Mouse (Mus musculus) kidney, embryonic 14.5 days (tissue): ENCODE results near the gene Aqp2. TPM values are rescaled to one million over a fixed set of nuclear protein-coding genes. Genes with fewer than 3 reads are reported as not detected.

ENCODE experiments used
- ATAC-seq: fragments of 200-750 bp; cut with Nextera tagmentation; 2 replicates; pipeline ENCODE4 v1.8.0; 2017; ENCODE audit warnings: moderate number of reproducible peaks, mild to moderate bottlenecking, moderate TSS enrichment, moderate library complexity; ENCODE audit not compliant: low FRiP score, low TSS enrichment
- H3K27ac ChIP-seq: fragments of 300-500 bp; sonication (generic); 2 replicates; pipeline ENCODE4 v1.5.1; 2014; ENCODE audit warnings: low read depth, mild to moderate bottlenecking, low read length, moderate library complexity, mixed read lengths
- H3K27me3 ChIP-seq: fragments of 300-500 bp; sonication (generic); 2 replicates; pipeline ENCODE4 v1.6.1; 2014; ENCODE audit warnings: mild to moderate bottlenecking, low read length; ENCODE audit not compliant: control insufficient read depth, insufficient read depth
- H3K36me3 ChIP-seq: fragments of 300-500 bp; sonication (generic); 2 replicates; pipeline ENCODE4 v1.6.1; 2014; ENCODE audit warnings: low read length, mixed read lengths; ENCODE audit not compliant: control insufficient read depth, insufficient read depth
- H3K4me1 ChIP-seq: fragments of 300-500 bp; sonication (generic); 2 replicates; pipeline ENCODE4 v1.6.1; 2014; ENCODE audit warnings: low read length, mixed read lengths; ENCODE audit not compliant: control insufficient read depth, insufficient read depth
- H3K4me2 ChIP-seq: fragments of 300-500 bp; sonication (generic); replicated peaks from 2 replicates; pipeline ENCODE4 v1.6.1; 2014; ENCODE audit warnings: low read depth, mild to moderate bottlenecking, low read length
- H3K4me3 ChIP-seq: fragments of 300-500 bp; sonication (generic); 2 replicates; pipeline ENCODE4 v1.5.1; 2014; ENCODE audit warnings: mild to moderate bottlenecking, low read length
- H3K9ac ChIP-seq: fragments of 300-500 bp; sonication (generic); 2 replicates; pipeline ENCODE4 v1.6.1; 2014; ENCODE audit warnings: low read depth, mild to moderate bottlenecking, low read length, moderate library complexity
- H3K9me3 ChIP-seq: fragments of 300-500 bp; sonication (generic); 2 replicates; pipeline ENCODE4 v1.6.1; 2016; ENCODE audit warnings: low read length; ENCODE audit not compliant: control insufficient read depth
- WGBS: fragments of 180-500 bp; shearing (Covaris S2); extraction: QIAGEN DNeasy Blood & Tissue Kit; methylation state at CpG from one replicate; pipeline ENCODE4 v1.1.7; 2014; 5-methylcytosine and 5-hydroxymethylcytosine counted together
- polyA plus RNA-seq: library from polyadenylated mRNA; unstranded; fragments of >200 nt; fragmentation: Nextera tagmentation; extraction: Ambion mirVana; gene quantifications from 2 replicates; pipeline ENCODE4 v1.2.1, GENCODE M21; 2014

The Aqp2 gene
- polyA plus RNA-seq, 1 experiment from 2014 or later: 5.4 TPM

DNA sequence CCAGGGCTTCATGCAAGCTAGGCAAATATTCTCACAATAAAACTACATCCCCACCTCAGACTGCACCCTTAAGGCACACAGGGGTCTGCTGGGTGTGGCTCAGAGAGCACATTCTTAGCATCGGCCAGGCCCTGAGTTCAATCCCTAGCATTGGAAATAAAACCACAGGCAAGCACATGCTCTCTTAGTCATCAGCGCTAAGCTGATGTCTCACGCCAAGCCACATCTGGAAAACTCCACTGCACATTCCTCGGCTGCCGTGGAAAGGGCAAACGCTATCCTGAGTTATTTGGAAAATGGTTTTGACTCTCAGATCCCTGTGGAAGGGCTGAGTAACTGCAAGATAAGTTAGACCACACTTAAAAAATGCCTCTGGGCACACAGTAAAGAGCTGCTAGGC, 25.1 kb upstream of the Aqp2 start:
- no peak overlapping the region for H3K27ac ChIP-seq
- WGBS: 74% methylated on average over 6 of the region's 6 CpGs
- no peaks in the 10 kb centered on the region for H3K4me1 ChIP-seq
- H3K9me3 ChIP-seq: no peaks in the 10 kb centered on the region
- no peak overlapping the region for H3K9ac ChIP-seq
- no peaks in the 10 kb centered on the region for H3K27me3 ChIP-seq
- no peak for ATAC-seq
- no peak overlapping the region for H3K4me2 ChIP-seq
- no peaks in the 10 kb centered on the region for H3K36me3 ChIP-seq
- H3K4me3 ChIP-seq: no peak overlapping the region

DNA sequence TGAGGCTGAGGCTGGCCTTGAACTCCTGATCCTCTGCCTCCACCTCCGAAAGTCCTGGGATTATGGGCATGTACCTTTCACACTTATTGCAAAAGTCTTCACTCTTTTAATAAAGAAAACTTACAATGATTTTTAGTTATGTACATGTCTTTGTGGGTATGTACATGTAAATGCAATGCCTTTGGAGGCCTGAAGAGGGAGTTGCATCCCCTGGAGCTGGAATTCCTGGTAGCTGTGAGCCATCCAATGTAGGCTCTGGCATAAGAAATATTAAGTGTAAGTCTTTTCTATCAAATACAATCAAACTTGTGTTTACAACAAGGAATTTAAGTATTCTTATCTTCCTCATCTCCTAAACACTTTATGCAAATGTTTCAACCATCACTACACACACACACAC, 19.9 kb upstream of the Aqp2 start:
- Histone ChIP-seq H3K9me3 (no peaks in the 10 kb centered on the region), H3K27ac (no peak overlapping the region), H3K36me3 (no peaks in the 10 kb centered on the region), H3K4me2 (no peak overlapping the region), H3K4me3 (no peak overlapping the region), H3K9ac (no peak overlapping the region), H3K27me3 (no peaks in the 10 kb centered on the region), H3K4me1 (no peaks in the 10 kb centered on the region)
- ATAC-seq: no peak
- WGBS: 88% methylated on average over 1 of the region's 1 CpGs

DNA sequence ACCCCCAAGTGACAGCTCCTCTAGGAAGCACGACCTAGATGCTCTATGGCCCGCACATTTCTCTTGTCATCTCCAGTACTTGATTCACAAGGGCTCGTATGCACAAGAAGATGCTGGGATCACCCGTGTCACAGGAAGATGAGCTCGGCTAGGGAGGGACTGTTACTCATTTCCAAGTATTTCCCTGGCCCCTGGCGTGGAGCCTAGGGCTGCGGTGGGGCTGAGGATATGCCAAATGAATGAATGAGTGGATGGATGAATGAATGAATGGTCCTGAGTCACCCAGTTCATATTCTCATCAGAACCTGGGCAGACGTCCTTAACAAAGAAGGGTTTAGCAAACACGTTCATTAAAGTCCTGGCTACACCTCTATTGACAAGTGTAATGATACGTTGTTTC, 18.6 kb upstream of the Aqp2 start:
- ATAC-seq: no peak

DNA sequence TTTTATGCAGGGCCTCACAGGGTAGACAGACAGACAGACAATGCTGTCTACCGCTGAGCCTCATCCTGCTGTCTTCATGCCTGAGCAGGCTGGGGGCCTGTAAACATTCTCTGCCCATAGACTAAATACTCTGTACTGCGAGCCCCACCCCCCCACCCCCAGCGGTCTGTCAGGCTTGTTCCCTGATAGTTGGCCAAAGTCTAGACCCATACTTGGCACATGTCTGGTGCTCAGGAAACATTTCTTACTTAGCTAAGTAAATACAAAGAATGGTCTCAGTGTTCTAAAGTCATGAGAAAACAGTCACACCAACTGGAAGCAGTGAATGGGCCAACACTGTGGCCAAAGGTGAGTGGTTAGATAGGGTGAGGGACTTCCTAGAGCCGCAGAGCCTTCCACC, 11.5 kb upstream of the Aqp2 start:
- Histone ChIP-seq H3K4me3 (no peak overlapping the region), H3K36me3 (no peaks in the 10 kb centered on the region), H3K9me3 (no peaks in the 10 kb centered on the region), H3K27me3 (no peaks in the 10 kb centered on the region), H3K4me2 (no peak overlapping the region), H3K4me1 (no peaks in the 10 kb centered on the region), H3K9ac (no peak overlapping the region), H3K27ac (no peak overlapping the region)
- 81% methylated on average over 4 of the region's 4 CpGs for WGBS
- no peak for ATAC-seq

More for the DNA sequence above, 18.6 kb upstream of the Aqp2 start:
- H3K9me3 ChIP-seq: no peaks in the 10 kb centered on the region
- H3K4me3 ChIP-seq: no peak overlapping the region
- 80% methylated on average over 10 of the region's 10 CpGs for WGBS
- no peaks in the 10 kb centered on the region for H3K4me1 ChIP-seq
- no peak overlapping the region for H3K9ac ChIP-seq
- H3K36me3 ChIP-seq: no peaks in the 10 kb centered on the region
- no peak overlapping the region for H3K4me2 ChIP-seq
- H3K27ac ChIP-seq: no peak overlapping the region
- H3K27me3 ChIP-seq: no peaks in the 10 kb centered on the region

DNA sequence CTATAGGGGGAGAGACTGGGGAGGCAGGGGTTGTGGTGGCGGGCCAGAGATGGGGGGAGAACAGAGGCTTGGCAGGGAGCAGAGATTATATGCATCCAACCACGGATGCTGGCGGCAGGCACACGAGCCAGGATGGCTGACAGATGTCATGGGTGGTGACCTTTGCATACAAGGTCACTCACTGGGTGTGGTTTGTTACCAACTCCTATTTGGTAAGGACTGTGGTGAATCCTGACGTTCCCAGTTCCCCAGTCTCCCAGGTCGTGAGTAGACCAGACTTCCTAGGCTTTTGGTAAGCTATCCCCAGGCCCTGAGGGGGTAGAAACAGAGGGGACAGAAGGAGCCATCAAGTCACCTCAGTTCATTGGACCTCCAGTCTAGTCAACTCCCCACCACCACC, 10.2 kb upstream of the Aqp2 start:
- Histone ChIP-seq H3K36me3 (no peaks in the 10 kb centered on the region), H3K27ac (no peak overlapping the region), H3K9ac (no peak overlapping the region), H3K27me3 (no peaks in the 10 kb centered on the region), H3K4me2 (no peak overlapping the region), H3K9me3 (no peaks in the 10 kb centered on the region), H3K4me3 (no peak overlapping the region), H3K4me1 (no peaks in the 10 kb centered on the region)
- WGBS: 57% methylated on average over 6 of the region's 6 CpGs
- ATAC-seq: no peak

DNA sequence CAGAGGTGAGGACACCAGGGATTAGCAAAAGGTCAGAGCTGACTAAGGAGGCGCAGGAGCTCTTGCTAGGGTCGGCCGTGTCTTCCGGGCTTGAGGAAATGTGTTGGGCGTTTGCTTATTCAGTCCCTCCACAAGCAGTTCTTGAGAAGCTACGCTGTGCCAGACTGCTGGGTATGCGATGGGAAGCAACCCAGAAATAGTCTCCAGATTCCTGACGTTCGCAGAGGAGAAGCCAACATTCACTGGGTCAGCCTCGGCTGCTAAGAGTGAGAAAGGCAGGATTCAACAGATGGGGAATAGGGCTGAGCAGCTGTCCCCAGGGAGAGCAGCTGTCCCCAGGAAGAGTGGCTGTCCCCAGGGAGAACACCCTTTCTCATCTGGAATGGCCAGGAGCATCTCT, 9.7 kb upstream of the Aqp2 start:
- ATAC-seq: no peak
- Histone ChIP-seq H3K9me3 (no peaks in the 10 kb centered on the region), H3K4me2 (no peak overlapping the region), H3K4me3 (no peak overlapping the region), H3K36me3 (no peaks in the 10 kb centered on the region), H3K4me1 (no peaks in the 10 kb centered on the region), H3K27me3 (no peaks in the 10 kb centered on the region), H3K9ac (no peak overlapping the region), H3K27ac (no peak overlapping the region)
- 82% methylated on average over 10 of the region's 10 CpGs for WGBS

DNA sequence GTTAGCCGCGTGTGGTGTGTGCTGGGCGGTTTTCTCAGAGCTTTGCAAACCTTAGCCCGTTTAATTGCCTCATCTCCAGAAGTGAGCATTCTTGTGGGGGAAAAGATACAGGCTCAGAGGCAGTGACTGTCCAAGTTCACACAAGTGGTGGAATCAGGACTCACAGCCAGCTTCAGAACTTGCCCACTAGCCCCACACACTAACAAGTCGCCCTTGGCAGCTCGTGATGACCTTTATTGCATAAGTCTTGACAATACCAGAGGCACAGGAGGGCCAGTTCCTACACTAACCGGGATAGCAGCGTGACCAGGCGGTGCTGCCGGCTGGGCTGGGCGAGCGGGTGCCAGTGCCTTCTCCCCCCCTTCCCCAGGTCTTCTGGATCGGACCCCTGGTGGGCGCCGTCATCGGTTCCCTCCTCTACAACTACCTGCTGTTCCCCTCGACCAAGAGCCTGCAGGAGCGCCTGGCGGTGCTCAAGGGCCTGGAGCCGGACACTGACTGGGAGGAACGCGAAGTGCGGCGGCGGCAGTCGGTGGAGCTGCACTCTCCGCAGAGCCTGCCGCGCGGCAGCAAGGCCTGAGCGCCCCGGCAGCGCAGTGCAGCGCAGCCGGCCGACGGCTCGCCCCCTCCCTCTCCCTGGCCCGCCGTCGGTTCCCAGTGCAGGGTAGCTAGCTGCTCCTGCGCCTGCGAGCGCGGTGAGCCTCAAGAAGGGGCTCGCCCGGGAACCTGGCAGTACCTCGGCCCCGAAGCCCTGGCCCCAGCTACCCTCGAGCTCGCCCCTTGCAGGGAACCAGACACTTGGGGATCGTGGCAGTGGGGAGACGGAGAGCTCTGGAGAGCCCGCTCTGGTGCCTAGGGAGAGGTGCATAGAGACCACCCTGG, 4.8 kb downstream of the Aqp2 start:
- peaks cover 73% of the 10 kb centered on the region for H3K27me3 ChIP-seq
- 3% methylated on average over 52 of the region's 54 CpGs for WGBS

DNA sequence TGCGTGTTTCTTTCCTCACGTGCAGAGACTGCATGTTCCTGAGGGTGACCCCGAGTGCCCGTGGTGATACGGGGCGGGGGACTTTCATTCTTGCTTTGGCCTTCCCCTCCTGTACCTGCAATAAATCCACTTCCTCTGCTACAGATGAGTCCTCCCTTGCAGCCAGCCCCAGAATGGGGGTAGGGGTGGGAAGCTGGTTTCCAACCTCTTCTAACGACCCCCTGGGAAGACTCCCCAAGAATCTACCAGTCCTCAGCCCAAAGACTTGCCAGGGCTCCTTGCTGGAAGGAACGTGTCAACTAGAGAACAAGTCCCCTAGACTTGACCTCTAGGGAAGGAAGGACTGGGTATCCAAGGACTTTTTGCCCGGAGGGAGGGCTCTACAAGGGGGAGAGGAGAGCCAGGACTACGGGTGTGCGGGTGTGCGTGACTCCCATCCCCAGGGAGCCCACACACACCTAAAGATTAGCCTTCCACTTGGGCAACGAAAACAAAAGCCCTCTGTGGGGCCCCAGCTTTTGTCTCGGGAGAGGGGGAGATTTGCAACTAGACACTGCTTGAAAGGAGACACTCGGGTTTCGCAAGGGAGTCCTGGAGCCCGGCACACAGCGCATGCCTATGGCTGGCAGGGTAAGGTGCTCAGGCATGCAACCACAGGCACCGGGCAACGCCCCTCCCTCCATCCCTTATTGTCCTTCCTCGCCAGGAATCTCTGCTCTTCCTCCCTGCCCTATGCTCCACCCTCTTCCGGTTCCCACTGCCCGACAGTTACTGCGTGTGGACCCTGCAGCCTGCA, 5.8 kb downstream of the Aqp2 start:
- Histone ChIP-seq H3K4me3 (peak overlapping the region; percentile 29), H3K36me3 (no peaks in the 10 kb centered on the region), H3K4me2 (peak overlapping the region; percentile 36), H3K9ac (no peak overlapping the region; the same call in 1 of the 2 replicates), H3K4me1 (peaks cover 17% of the 10 kb centered on the region), H3K9me3 (no peaks in the 10 kb centered on the region), H3K27ac (no peak overlapping the region), H3K27me3 (peaks cover 82% of the 10 kb centered on the region)
- peak; percentile 75 for ATAC-seq
- 1% methylated on average over 24 of the region's 24 CpGs for WGBS

More for the DNA sequence above, 4.8 kb downstream of the Aqp2 start:
- Histone ChIP-seq H3K9ac (peak overlapping the region; percentile 31; the same call in 1 of the 2 replicates), H3K4me1 (peaks cover 17% of the 10 kb centered on the region), H3K27ac (no peak overlapping the region), H3K4me3 (peak overlapping the region; percentile 29), H3K9me3 (no peaks in the 10 kb centered on the region), H3K36me3 (no peaks in the 10 kb centered on the region), H3K4me2 (peak overlapping the region; percentile 36)
- ATAC-seq: peak; percentile 50

DNA sequence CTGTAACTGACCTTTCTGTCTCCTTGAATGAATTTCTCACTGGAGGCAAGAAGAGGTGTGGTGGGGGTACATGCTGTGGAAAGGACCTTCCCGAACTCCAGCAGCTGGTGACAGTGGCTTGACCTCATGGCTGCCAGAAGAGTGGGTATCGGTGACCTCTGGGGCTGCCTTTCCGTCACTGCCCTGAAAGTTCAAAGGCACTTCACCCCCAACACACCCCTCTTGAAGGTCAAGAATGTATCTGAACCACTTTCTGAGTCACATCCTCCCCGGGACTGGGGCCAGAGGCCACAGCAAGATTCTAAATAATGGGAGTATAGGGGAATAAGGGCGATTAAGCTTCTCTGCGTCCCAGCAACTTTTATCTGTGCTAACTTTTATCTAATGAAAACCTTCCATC, 6.9 kb downstream of the Aqp2 start:
- no peak for ATAC-seq
- peaks cover 20% of the 10 kb centered on the region for H3K4me1 ChIP-seq
- H3K27me3 ChIP-seq: peaks cover 87% of the 10 kb centered on the region
- no peaks in the 10 kb centered on the region for H3K36me3 ChIP-seq
- H3K27ac ChIP-seq: no peak overlapping the region
- H3K4me2 ChIP-seq: no peak overlapping the region
- no peak overlapping the region for H3K9ac ChIP-seq
- H3K9me3 ChIP-seq: no peaks in the 10 kb centered on the region
- WGBS: 61% methylated on average over 6 of the region's 6 CpGs
- H3K4me3 ChIP-seq: no peak overlapping the region
